Mouse (Mus musculus) large intestine, adult 2 months (tissue): Measurements from ENCODE around the gene Duoxa1. TPM values are rescaled to one million over a fixed set of nuclear protein-coding genes. Genes with fewer than 3 reads are reported as not detected.

Source experiments
- DNase-seq: peaks from one replicate; pipeline ENCODE4 v3.0.0-alpha.2; 2012; ENCODE audit warnings: low read depth, low spot score
- WGBS: fragments of 180-500 bp; shearing (Covaris S2); methylation state at CpG from one replicate; pipeline ENCODE4 v1.1.7; 2018; 5-methylcytosine and 5-hydroxymethylcytosine counted together
- polyA plus RNA-seq: library from polyadenylated mRNA; depleted of rRNA; stranded (reverse); fragments of >200 nt; gene quantifications from 2 replicates; pipeline ENCODE4 v1.2.3, GENCODE M21; 2012; rRNA removed

The Duoxa1 gene
- polyA plus RNA-seq, 1 experiment, result 0.25 TPM

DNA sequence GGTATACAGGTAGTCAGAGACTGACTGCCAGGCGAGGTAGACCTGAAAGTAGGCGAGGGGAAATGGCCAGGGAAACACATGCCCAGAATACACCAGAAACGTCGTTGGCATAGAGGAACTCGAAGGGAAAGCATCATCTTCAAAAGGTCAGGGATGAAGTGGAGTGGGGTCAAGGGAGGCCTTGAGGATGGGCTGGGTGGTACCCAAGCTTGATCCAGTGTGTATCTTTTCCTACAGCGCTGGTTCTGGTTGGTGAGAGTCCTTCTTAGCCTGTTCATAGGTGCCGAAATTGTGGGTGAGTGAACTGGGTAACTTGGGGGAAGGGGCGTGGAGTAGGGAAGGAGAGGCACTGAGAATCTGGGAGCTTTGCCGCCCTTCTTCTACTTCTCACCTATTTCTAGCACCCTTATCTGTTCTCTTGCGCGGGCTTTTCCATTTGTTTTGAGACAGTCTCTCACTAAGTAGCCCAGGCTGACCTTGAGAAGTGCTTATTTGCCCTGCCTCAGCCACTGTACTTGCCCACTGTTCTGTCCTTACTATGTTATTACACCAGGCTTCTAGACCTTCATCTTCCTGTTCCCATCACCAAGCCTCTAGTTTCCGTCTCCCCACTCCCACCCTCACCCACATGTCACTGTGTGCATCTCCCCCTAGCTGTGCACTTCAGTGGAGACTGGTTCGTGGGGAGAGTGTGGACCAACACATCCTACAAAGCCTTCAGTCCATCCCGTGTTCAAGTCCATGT lies 13.4 kb downstream of the Duoxa1 start:
- 64% methylated on average over 14 of the region's 14 CpGs for WGBS
- DNase-seq, result no peak

GRCm38 (mm10) chr2:122298596-122299490 lies 14.7 kb downstream of the Duoxa1 start, which contains the start of gene Duoxa2:
Gene Duoxa2 (plus strand): TSS chr2:122298900.
- whole genome bisulfite sequencing, result 4% methylated on average over 43 of the region's 43 CpGs
- DNase-seq, result peak; percentile 66

DNA sequence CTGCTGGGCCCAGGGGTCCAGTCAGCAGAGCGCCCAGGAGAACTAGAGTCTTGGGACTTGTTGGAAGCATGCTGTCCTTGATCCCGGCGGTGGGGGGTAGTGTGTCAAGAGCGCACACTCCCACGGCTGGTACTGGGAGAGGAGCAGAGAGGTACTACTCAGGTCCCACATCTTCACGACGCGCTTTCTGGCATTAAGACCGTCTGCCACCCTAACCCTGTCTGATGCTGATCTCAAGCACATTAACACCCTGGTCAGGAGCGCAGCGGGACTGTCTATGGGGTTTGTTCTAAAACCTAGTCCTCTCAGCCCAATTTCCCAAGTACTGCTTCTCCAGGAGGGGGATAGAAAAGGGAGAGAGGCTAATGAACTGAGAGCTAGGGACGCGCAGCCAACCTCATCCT lies 15.4 kb downstream of the Duoxa1 start, which contains the start of gene Duox2:
Gene Duox2, minus strand, starts transcription at position 354 of the 404 bp plus-strand sequence.
- no peak for DNase-seq
- WGBS, result 6% methylated on average over 13 of the region's 13 CpGs

DNA sequence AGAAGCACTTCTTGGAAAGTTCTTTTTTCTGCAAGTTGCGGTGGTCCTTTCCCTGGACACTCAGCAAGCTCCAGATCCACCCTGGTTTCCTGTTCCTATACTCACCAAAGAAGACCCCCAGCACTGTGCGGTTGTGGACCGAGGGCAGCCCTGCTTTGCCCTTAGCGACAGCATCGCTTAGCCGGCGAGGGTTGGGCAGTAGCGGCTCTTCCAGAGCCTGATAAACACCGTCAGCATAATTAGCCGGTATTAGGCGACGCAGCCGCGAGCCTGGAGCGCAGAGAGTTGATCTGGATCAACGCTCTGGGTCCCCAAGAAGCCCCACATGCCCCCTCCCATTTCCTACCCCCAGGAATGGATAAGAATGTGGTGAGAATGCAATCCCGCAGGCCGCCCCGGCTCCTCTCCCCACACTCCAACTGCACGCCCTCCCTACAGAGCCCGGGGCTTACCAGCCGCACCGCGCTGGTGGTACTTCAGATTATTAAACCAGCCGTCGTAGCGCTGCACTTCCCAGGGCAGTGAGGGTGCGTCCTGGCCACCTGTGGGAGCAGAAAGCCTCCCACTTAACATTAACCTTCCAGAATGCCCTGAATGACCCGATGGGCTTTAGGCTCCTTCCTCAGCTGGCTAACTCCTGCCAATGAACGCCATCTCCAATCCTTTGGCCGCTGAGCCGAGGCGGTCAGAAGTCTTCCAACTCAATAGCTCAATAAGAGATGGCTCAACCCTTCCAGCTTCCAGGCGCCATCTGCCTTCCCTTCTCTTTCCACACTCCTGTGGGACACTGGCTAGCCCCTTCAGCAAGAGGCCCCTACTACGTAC lies 16.0 kb downstream of the Duoxa1 start:
- 2% methylated on average over 35 of the region's 35 CpGs for WGBS

DNA sequence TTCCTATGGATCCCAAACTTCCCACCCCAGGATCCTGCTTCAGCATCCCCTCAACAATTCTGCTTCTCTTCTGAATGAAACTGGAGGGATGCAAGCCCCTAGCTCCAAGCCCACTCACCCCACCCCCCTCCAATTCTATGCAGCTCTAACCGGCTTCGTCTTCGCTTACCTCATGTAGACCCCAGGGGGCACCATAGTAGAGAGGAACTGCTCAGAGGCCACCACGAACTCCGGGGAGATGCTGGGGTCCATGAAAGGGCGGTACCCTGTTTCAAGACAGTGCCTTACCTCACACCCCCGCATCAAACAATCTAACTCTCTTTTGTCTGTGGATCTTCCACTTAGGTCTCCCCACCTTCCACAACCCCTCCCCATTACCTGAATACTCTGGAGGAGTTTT lies 18.6 kb downstream of the Duoxa1 start:
- DNase-seq, result no peak
- 60% methylated on average over 7 of the region's 7 CpGs for WGBS

More for the DNA sequence above, 16.0 kb downstream of the Duoxa1 start:
- DNase-seq, result no peak

GRCm38 (mm10) chr2:122286137-122286536 lies 27.4 kb downstream of the Duoxa1 start:
- 11% methylated on average over 7 of the region's 7 CpGs for WGBS
- no peak for DNase-seq

- DNase-seq, result no peak
- WGBS, result 71% methylated on average over 9 of the region's 9 CpGs
These were observed 29.4 kb downstream of the Duoxa1 start for GRCm38 (mm10) chr2:122284091-122284490.

- whole genome bisulfite sequencing, result 28% methylated on average over 3 of the region's 3 CpGs
- DNase-seq, result no peak
These were observed 34.8 kb downstream of the Duoxa1 start for GRCm38 (mm10) chr2:122278769-122279168.

GRCm38 (mm10) chr2:122266407-122267193 lies 46.9 kb downstream of the Duoxa1 start:
- WGBS, result 27% methylated on average over 7 of the region's 7 CpGs
- DNase-seq, result peak; percentile 75

GRCm38 (mm10) chr2:122264690-122265089 lies 48.8 kb downstream of the Duoxa1 start:
- DNase-seq, result no peak
- 88% methylated on average over 3 of the region's 3 CpGs for WGBS

DNA sequence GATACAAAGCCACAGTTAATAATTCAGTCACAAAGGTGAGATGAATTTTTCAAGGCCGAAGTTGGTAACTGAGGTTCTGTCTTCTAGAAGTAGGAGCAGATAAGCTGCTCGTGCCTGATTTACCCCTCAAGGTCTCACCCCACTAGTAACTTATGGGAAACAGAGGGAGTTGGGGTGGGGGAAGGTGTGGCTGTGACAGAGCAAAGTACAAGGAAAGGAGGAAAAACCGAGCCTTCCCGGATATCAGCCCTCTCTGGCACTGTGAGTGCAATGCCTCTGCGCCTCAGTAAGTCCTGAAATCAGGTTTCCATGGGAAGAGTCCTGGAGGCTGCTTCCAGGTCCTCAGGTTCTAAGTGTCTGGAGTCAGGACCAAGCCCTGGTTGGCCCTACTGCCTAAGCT lies 52.8 kb downstream of the Duoxa1 start:
- no peak for DNase-seq
- WGBS, result 32% methylated on average over 5 of the region's 5 CpGs

GRCm38 (mm10) chr2:122255997-122256396 lies 57.5 kb downstream of the Duoxa1 start:
- 96% methylated on average over 5 of the region's 5 CpGs for WGBS
- DNase-seq, result no peak

Other genes starting within 250 kb of the Duoxa1 start
- 6.4 and 10.3 TPM in 2 replicates for gene Spg11, start 195.3 kb downstream of the Duoxa1 start, polyA plus RNA-seq
- gene B2m, start 166.0 kb downstream of the Duoxa1 start, polyA plus RNA-seq, result 1,363 and 1,869 TPM in 2 replicates
- gene Trim69, start 153.0 kb downstream of the Duoxa1 start, polyA plus RNA-seq, result 0.12 and 0.15 TPM in 2 replicates
- gene Patl2, start 127.5 kb downstream of the Duoxa1 start, polyA plus RNA-seq, result 0.02 TPM in 1 of 2 replicates, not detected in the other
- not detected in 2 replicates for gene Terb2, start 127.5 kb downstream of the Duoxa1 start, polyA plus RNA-seq
- 54.8 and 89.7 TPM in 2 replicates for gene Sord, start 79.0 kb downstream of the Duoxa1 start, polyA plus RNA-seq
- 133 and 185 TPM in 2 replicates for gene Duox2, start 15.3 kb downstream of the Duoxa1 start, polyA plus RNA-seq
- gene Duoxa2, start 14.8 kb downstream of the Duoxa1 start, polyA plus RNA-seq, result 263 and 294 TPM in 2 replicates
- gene Duox1, start 1.9 kb upstream of the Duoxa1 start, polyA plus RNA-seq, result 0.19 TPM in 2 replicates
- gene Shf, start 55.4 kb upstream of the Duoxa1 start, polyA plus RNA-seq, result 11.7 and 18.5 TPM in 2 replicates
- gene Slc28a2, start 112.7 kb upstream of the Duoxa1 start, polyA plus RNA-seq, result 30.9 and 99.3 TPM in 2 replicates
- gene Gm14085, start 171.2 kb upstream of the Duoxa1 start, polyA plus RNA-seq, result 0.08 and 0.14 TPM in 2 replicates